Mouse (Mus musculus) CH12.LX (cell line): ENCODE measurements around the gene Pex14.

Experiments
- CTCF ChIP-seq, 2 experiments: IDR thresholded peaks in 1 of 2; conservative IDR thresholded peaks in 1 of 2; 2 replicates each; pipeline ENCODE4 v1.5.1; 2011 to 2012; ENCODE audit warnings: low read depth in 2 of 2, low read length in 2 of 2, improper control_type of control experiment in 1 of 2, inconsistent platforms in 1 of 2, mild to moderate bottlenecking in 1 of 2, moderate library complexity in 1 of 2
- EP300 ChIP-seq: IDR thresholded peaks from 2 replicates; pipeline ENCODE4 v1.6.1; 2011; ENCODE audit warnings: low read length, improper control_type of control experiment
- HCFC1 ChIP-seq: IDR thresholded peaks from 2 replicates; pipeline ENCODE4 v1.6.1; 2012; ENCODE audit warnings: low read depth, mild to moderate bottlenecking, inconsistent platforms, low read length, improper control_type of control experiment
- MAX ChIP-seq: IDR thresholded peaks from 2 replicates; pipeline ENCODE4 v1.6.1; 2011; ENCODE audit warnings: low read length, improper control_type of control experiment
- MXI1 ChIP-seq: IDR thresholded peaks from 2 replicates; pipeline ENCODE4 v1.6.1; 2011; ENCODE audit warnings: mild to moderate bottlenecking, low read depth, low read length, improper control_type of control experiment
- MYC ChIP-seq: IDR thresholded peaks from 2 replicates; pipeline ENCODE4 v1.6.1; 2011; ENCODE audit warnings: low read depth, mild to moderate bottlenecking, improper control_type of control experiment, low read length
- POLR2A ChIP-seq: IDR thresholded peaks from 2 replicates; pipeline ENCODE4 v1.6.1; 2011; ENCODE audit warnings: low read depth, mild to moderate bottlenecking, improper control_type of control experiment, low read length
- RAD21 ChIP-seq: IDR thresholded peaks from 2 replicates; pipeline ENCODE4 v1.6.1; 2011; ENCODE audit warnings: low read depth, mild to moderate bottlenecking, low read length, improper control_type of control experiment, moderate library complexity
- TCF12 ChIP-seq: IDR thresholded peaks from 2 replicates; pipeline ENCODE4 v1.6.1; 2014; ENCODE audit warnings: low read depth, mild to moderate bottlenecking, inconsistent platforms, low read length, improper control_type of control experiment
- UBTF ChIP-seq: IDR thresholded peaks from 2 replicates; pipeline ENCODE4 v1.6.1; 2012; ENCODE audit warnings: low read depth, mild to moderate bottlenecking, inconsistent platforms, low read length, improper control_type of control experiment, moderate library complexity
- USF1 ChIP-seq: IDR thresholded peaks from 2 replicates; pipeline ENCODE4 v1.6.1; 2014; ENCODE audit warnings: low read depth, mild to moderate bottlenecking, inconsistent platforms, low read length, improper control_type of control experiment
- USF2 ChIP-seq: conservative IDR thresholded peaks from 2 replicates; pipeline ENCODE4 v1.6.1; 2011; ENCODE audit warnings: low read depth, low read length, improper control_type of control experiment

GRCm38 (mm10) chr4:148918707-148919447 is 180.8 kb downstream of the Pex14 start:
- TF ChIP-seq POLR2A = no peak
- TF ChIP-seq CTCF (conservative IDR thresholded peaks at IDR 0.05 in 1 of 2, IDR thresholded peaks at IDR 0.05 in 1 of 2; ENCODE audit: low read depth in 2 of 2, low read length in 2 of 2) = no peak
- TF ChIP-seq USF1 = no peak
- TF ChIP-seq USF2 = no peak
- TF ChIP-seq TCF12 = no peak
- no peak for TF ChIP-seq MXI1
- no peak for TF ChIP-seq EP300
- no peak for TF ChIP-seq UBTF
- no peak for TF ChIP-seq MYC
- TF ChIP-seq RAD21 = no peak
- no peak for TF ChIP-seq MAX
- TF ChIP-seq HCFC1 = no peak
